In the genomic region with DNA sequence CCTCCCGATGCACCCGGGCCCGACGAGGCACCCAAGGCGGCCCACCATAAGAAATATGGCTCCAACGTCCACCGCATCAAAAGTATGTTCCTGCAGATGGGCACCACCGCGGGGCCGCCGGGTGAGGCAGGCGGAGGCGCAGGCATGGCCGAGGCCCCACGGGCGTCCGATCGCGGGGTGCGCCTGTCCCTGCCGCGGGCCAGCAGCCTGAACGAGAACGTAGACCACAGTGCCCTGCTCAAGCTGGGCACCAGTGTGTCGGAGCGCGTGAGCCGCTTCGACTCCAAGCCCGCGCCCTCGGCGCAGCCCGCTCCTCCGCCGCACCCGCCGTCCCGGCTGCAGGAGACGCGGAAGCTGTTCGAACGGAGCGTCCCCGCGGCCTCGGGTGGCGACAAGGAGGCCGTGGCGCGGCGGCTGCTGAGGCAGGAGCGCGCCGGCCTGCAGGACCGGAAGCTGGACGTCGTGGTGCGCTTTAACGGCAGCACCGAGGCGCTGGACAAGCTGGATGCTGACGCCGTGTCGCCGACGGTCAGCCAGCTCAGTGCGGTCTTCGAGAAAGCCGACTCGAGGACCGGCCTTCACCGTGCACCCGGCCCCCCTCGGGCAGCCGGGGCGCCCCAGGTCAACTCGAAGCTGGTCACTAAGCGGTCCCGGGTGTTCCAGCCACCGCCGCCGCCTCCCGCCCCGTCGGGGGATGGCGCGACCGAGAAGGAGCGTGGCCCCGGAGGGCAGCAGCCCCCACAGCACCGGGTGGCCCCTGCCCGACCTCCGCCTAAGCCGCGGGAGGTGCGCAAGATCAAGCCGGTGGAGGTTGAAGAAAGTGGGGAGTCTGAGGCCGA, we compare ENCODE assay signal across 8 mouse cellular contexts. TPM values are rescaled to one million over a fixed set of nuclear protein-coding genes. Genes with fewer than 3 reads are reported as not detected.
DNase-seq lines count a peak whose midpoint lies in the region; ATAC-seq and TF ChIP-seq lines count a peak whose summit lies in the region.
"Had no signal": no experiment of that assay in that cellular context is flagged by ENCODE, and none has a peak within 500 bp of the region (broad histone marks: within the 10 kb centered on the region; RNA-seq: fewer than 3 reads in every experiment).

No protein-coding gene starts in this region.

- no peaks in the 10 kb centered on the region for H3K9me3 ChIP-seq in CH12.LX (replicated peaks; ENCODE audit: low read length)
- H3K9me3 ChIP-seq in limb, embryonic 14.5 days (ENCODE audit: control insufficient read depth, low read length), result no peaks in the 10 kb centered on the region
- no peaks in the 10 kb centered on the region for H3K9me3 ChIP-seq in midbrain, embryonic 15.5 days

- no peak for ATAC-seq in limb, embryonic 14.5 days (ENCODE audit: low FRiP score, low read depth)
- ATAC-seq in midbrain, embryonic 15.5 days (replicated peaks), result no peak; the same call in 1 of the 2 replicates

- TF ChIP-seq RAD21 in CH12.LX (IDR thresholded peaks at IDR 0.05; ENCODE audit: low read depth, low read length), result no peak

- peak overlapping the region; percentile 72 for H3K4me2 ChIP-seq in CH12.LX (ENCODE audit: insufficient read depth, low read depth, poor library complexity, severe bottlenecking)
- peak overlapping the region; percentile 100 for H3K4me2 ChIP-seq in limb, embryonic 14.5 days (replicated peaks; ENCODE audit: low read depth, low read length, severe bottlenecking)
- H3K4me2 ChIP-seq in midbrain, embryonic 15.5 days, result peak overlapping the region; percentile 98

- H3K4me3 ChIP-seq in CH12.LX (replicated peaks in 1 of 3; ENCODE audit: low read depth in 2 of 3, low read length in 2 of 3, poor library complexity in 1 of 3), result peak overlapping the region; percentile 65 to 78 (median 71)
- peak overlapping the region; percentile 87 for H3K4me3 ChIP-seq in limb, embryonic 14.5 days (replicated peaks; ENCODE audit: low read length)
- H3K4me3 ChIP-seq in midbrain, embryonic 15.5 days, result peak overlapping the region; percentile 97

- 0 out of 2 replicates have a peak, but pooled peaks cover 3% of the 10 kb centered on the region for H3K79me2 ChIP-seq in CH12.LX (replicated peaks; ENCODE audit: control insufficient read depth, extremely low read depth, insufficient read depth, poor library complexity, severe bottlenecking)

- TF ChIP-seq CTCF in CH12.LX (conservative IDR thresholded peaks at IDR 0.05 in 1 of 2, IDR thresholded peaks at IDR 0.05 in 1 of 2; ENCODE audit: low read depth in 2 of 2, low read length in 2 of 2), result no peak

- H3K9ac ChIP-seq in CH12.LX (ENCODE audit: insufficient read depth, low read depth), result peak overlapping the region; percentile 84
- peak overlapping the region; percentile 82 for H3K9ac ChIP-seq in limb, embryonic 14.5 days (ENCODE audit: low read depth, low read length, severe bottlenecking)
- H3K9ac ChIP-seq in midbrain, embryonic 15.5 days, result peak overlapping the region; percentile 98

- peak; percentile 65 for DNase-seq in A20 (ENCODE audit: low read depth, low spot score)
- no peak for DNase-seq in CH12.LX (ENCODE audit: extremely low read depth)
- peak; percentile 58 for DNase-seq in embryo, embryonic 10.5 days (ENCODE audit: low spot score)
- DNase-seq in heart, postnatal 10 days, result peak; percentile 64 to 70
- no peak for DNase-seq in limb, embryonic 14.5 days (ENCODE audit: low spot score)
- peak; percentile 72 for DNase-seq in thymus, postnatal 25 days

- no peak for TF ChIP-seq POLR2A in CH12.LX (IDR thresholded peaks at IDR 0.05; ENCODE audit: low read depth, low read length)
- TF ChIP-seq POLR2A in limb, embryonic 14.5 days (IDR thresholded peaks at IDR 0.05; ENCODE audit: borderline replicate concordance, extremely low read depth, insufficient read depth, insufficient read length), result no peak

- H3K36me3 ChIP-seq in CH12.LX (replicated peaks in 1 of 2; ENCODE audit: control insufficient read depth in 1 of 2, insufficient read depth in 1 of 2, low read length in 1 of 2), result peaks cover 7 to 28% of the 10 kb centered on the region in 2 experiments
- peaks cover 25% of the 10 kb centered on the region for H3K36me3 ChIP-seq in limb, embryonic 14.5 days (ENCODE audit: control insufficient read depth, insufficient read depth, low read length)
- peaks cover 5% of the 10 kb centered on the region for H3K36me3 ChIP-seq in midbrain, embryonic 15.5 days (replicated peaks)

- H3K27me3 ChIP-seq in CH12.LX (replicated peaks), result peaks cover 9% of the 10 kb centered on the region
- H3K27me3 ChIP-seq in limb, embryonic 14.5 days (ENCODE audit: control insufficient read depth, insufficient read depth, low read length), result no peaks in the 10 kb centered on the region
- H3K27me3 ChIP-seq in midbrain, embryonic 15.5 days (replicated peaks), result no peaks in the 10 kb centered on the region

- WGBS in limb, embryonic 14.5 days, result under 1% methylated on average over 78 of the region's 99 CpGs
- under 1% methylated on average over 98 of the region's 99 CpGs for WGBS in midbrain, embryonic 15.5 days

- dilution Hi-C loops in CH12.LX (cut with MboI; ENCODE audit: extremely low pct_ligation_motif_present, extremely low pct_unique_long_range_greater_than_20kb, low sequenced_read_pairs), result no loop called here

- intact Hi-C loops in heart, postnatal 10 days (cut with DNase I), result no loop called here

- peaks cover 25 to 58% of the 10 kb centered on the region in 2 experiments for H3K4me1 ChIP-seq in CH12.LX (ENCODE audit: control insufficient read depth in 1 of 2, insufficient read depth in 2 of 2)
- peaks cover 63% of the 10 kb centered on the region for H3K4me1 ChIP-seq in limb, embryonic 14.5 days (ENCODE audit: control insufficient read depth, insufficient read depth, low read length)
- peaks cover 67% of the 10 kb centered on the region for H3K4me1 ChIP-seq in midbrain, embryonic 15.5 days

- no peak overlapping the region for H3K27ac ChIP-seq in CH12.LX (ENCODE audit: insufficient read depth, low read depth)
- peak overlapping the region; percentile 88 for H3K27ac ChIP-seq in limb, embryonic 14.5 days (replicated peaks; ENCODE audit: low read depth, low read length)
- peak overlapping the region; percentile 96 for H3K27ac ChIP-seq in midbrain, embryonic 15.5 days

- in situ Hi-C loops in CH12.LX (cut with MboI; ENCODE audit: low pct_ligation_motif_present, low pct_unique_long_range_greater_than_20kb, low sequenced_read_pairs), result no loop called here

- no peak for TF ChIP-seq EP300 in CH12.LX (IDR thresholded peaks at IDR 0.05; ENCODE audit: low read length)

TF ChIP-seq in CH12.LX, 34 proteins besides CTCF, POLR2A, EP300 and RAD21:
- no peak for TF ChIP-seq MYC (IDR thresholded peaks at IDR 0.05; ENCODE audit: low read depth, low read length)
- TF ChIP-seq SIN3A (IDR thresholded peaks at IDR 0.05; ENCODE audit: low read length), result no peak
- TF ChIP-seq NRF1 (IDR thresholded peaks at IDR 0.05; ENCODE audit: low read depth, low read length), result no peak
- no peak; the same call in 1 of the 2 replicates for TF ChIP-seq UBTF (IDR thresholded peaks at IDR 0.05; ENCODE audit: low read depth, low read length)
- no peak for TF ChIP-seq JUND (conservative IDR thresholded peaks at IDR 0.05; ENCODE audit: low read depth, low read length)
- peak; percentile 41; the same call in 1 of the 2 replicates for TF ChIP-seq ELF1 (IDR thresholded peaks at IDR 0.05; ENCODE audit: low read depth, low read length)

RNA-seq across cellular contexts. Expression of gene Ppp1r9b, which starts 1.0 kb away (rescaled TPM):
- 21.2 and 21.8 TPM in 2 replicates for total RNA-seq in CH12.LX (2012; rRNA removed)
- 5.7 and 7.8 TPM in 2 replicates for total RNA-seq in CH12.LX (2014; rRNA removed)
- polyA plus RNA-seq in CH12.LX (2012; ENCODE audit: insufficient read length, low read depth), result 20.3 and 21.2 TPM in 2 replicates
- 10 to 100 TPM; 51.3 to 58.5 TPM for total RNA-seq in heart, postnatal 10 days (2021)
- 32.8 and 34.6 TPM in 2 replicates for polyA plus RNA-seq in limb, embryonic 14.5 days (2012; rRNA removed)
- polyA plus RNA-seq in limb, embryonic 14.5 days (2014; fragmentation: Nextera tagmentation; extraction: Ambion mirVana), result 17.3 and 17.9 TPM in 2 replicates
- polyA plus RNA-seq in midbrain, embryonic 15.5 days (2015; fragmentation: Nextera tagmentation; extraction: Ambion mirVana), result 20.5 and 22.2 TPM in 2 replicates

RNA-seq across cellular contexts. Expression of gene Sgca, which starts 15.7 kb away (rescaled TPM):
- total RNA-seq in CH12.LX (2012; rRNA removed) (0.08 and 0.34 TPM in 2 replicates), CH12.LX (2014; rRNA removed) (not detected in 2 replicates)
- polyA plus RNA-seq in CH12.LX (2012; ENCODE audit: insufficient read length, low read depth), result 0.39 and 0.45 TPM in 2 replicates
- total RNA-seq in heart, postnatal 10 days (2021), result 100 to 1,000 TPM; 123 to 128 TPM
- polyA plus RNA-seq in limb, embryonic 14.5 days (2012; rRNA removed), result 19.4 and 32.9 TPM in 2 replicates
- 9.1 and 10.2 TPM in 2 replicates for polyA plus RNA-seq in limb, embryonic 14.5 days (2014; fragmentation: Nextera tagmentation; extraction: Ambion mirVana)
- not detected in 2 replicates for polyA plus RNA-seq in midbrain, embryonic 15.5 days (2015; fragmentation: Nextera tagmentation; extraction: Ambion mirVana)
- total RNA-seq: hematopoietic stem cell, adult 5-6 weeks had no signal

RNA-seq across cellular contexts. Expression of gene Samd14, which starts 17.8 kb away (rescaled TPM):
- total RNA-seq in CH12.LX (2012; rRNA removed) (0.04 and 0.17 TPM in 2 replicates), CH12.LX (2014; rRNA removed) (0.07 TPM in 1 of 2 replicates, not detected in the other)
- polyA plus RNA-seq in CH12.LX (2012; ENCODE audit: insufficient read length, low read depth), result not detected in 2 replicates
- 1 to 10 TPM; 4.1 to 5.9 TPM for total RNA-seq in heart, postnatal 10 days (2021)
- 46.0 and 59.7 TPM in 2 replicates for polyA plus RNA-seq in limb, embryonic 14.5 days (2012; rRNA removed)
- 25.5 and 31.7 TPM in 2 replicates for polyA plus RNA-seq in limb, embryonic 14.5 days (2014; fragmentation: Nextera tagmentation; extraction: Ambion mirVana)
- 171 and 177 TPM in 2 replicates for polyA plus RNA-seq in midbrain, embryonic 15.5 days (2015; fragmentation: Nextera tagmentation; extraction: Ambion mirVana)

RNA-seq across cellular contexts. Expression of gene Hils1, which starts 24.5 kb away (rescaled TPM):
- not detected in 2 replicates for total RNA-seq in CH12.LX (2012; rRNA removed)
- not detected in 2 replicates for total RNA-seq in CH12.LX (2014; rRNA removed)
- not detected in 2 replicates for polyA plus RNA-seq in CH12.LX (2012; ENCODE audit: insufficient read length, low read depth)
- total RNA-seq in heart, postnatal 10 days (2021), result not detected
- polyA plus RNA-seq in limb, embryonic 14.5 days (2012; rRNA removed), result 0.41 and 0.58 TPM in 2 replicates
- polyA plus RNA-seq in limb, embryonic 14.5 days (2014; fragmentation: Nextera tagmentation; extraction: Ambion mirVana), result 0.29 TPM in 1 of 2 replicates, not detected in the other
- not detected in 2 replicates for polyA plus RNA-seq in midbrain, embryonic 15.5 days (2015; fragmentation: Nextera tagmentation; extraction: Ambion mirVana)
- total RNA-seq: hematopoietic stem cell, adult 5-6 weeks had no signal

RNA-seq across cellular contexts. Expression of gene Pdk2, which starts 49.3 kb away (rescaled TPM):
- total RNA-seq in CH12.LX (2012; rRNA removed) (not detected in 2 replicates), CH12.LX (2014; rRNA removed) (not detected in 2 replicates)
- not detected in 2 replicates for polyA plus RNA-seq in CH12.LX (2012; ENCODE audit: insufficient read length, low read depth)
- total RNA-seq in heart, postnatal 10 days (2021), result 100 to 1,000 TPM; 261 to 278 TPM
- polyA plus RNA-seq in limb, embryonic 14.5 days (2012; rRNA removed), result 29.6 and 36.3 TPM in 2 replicates
- 34.9 and 38.8 TPM in 2 replicates for polyA plus RNA-seq in limb, embryonic 14.5 days (2014; fragmentation: Nextera tagmentation; extraction: Ambion mirVana)
- polyA plus RNA-seq in midbrain, embryonic 15.5 days (2015; fragmentation: Nextera tagmentation; extraction: Ambion mirVana), result 27.4 and 28.2 TPM in 2 replicates

Comparison
In these comparisons a context has a peak if more than half of its experiments do, and no peak if none do; other contexts are left out.
1. DNase-seq: peak in A20 (single experiment), embryo, embryonic 10.5 days (single experiment), heart, postnatal 10 days (2 of 2) and thymus, postnatal 25 days (single experiment); none in CH12.LX (single experiment) and limb, embryonic 14.5 days (single experiment).
2. RNA of gene Samd14, which starts 17.8 kb away (polyA plus RNA-seq): 171 to 177 TPM in midbrain, embryonic 15.5 days and 25.5 to 59.7 TPM in limb, embryonic 14.5 days; not detected in CH12.LX; every median in the first group is over 10 times any median in the second.
3. Peak in every context shown above with its lines, with median percentiles within 50 percentile points of each other: H3K4me2 ChIP-seq, H3K4me3 ChIP-seq and H3K9ac ChIP-seq.